Mouse (Mus musculus): ENCODE data around the gene Mex3d. TPM values are rescaled to one million over a fixed set of nuclear protein-coding genes. Genes with fewer than 3 reads are reported as not detected.

Mex3d gene
- polyA plus RNA-seq, 1 experiment, result 20.6 TPM

DNA sequence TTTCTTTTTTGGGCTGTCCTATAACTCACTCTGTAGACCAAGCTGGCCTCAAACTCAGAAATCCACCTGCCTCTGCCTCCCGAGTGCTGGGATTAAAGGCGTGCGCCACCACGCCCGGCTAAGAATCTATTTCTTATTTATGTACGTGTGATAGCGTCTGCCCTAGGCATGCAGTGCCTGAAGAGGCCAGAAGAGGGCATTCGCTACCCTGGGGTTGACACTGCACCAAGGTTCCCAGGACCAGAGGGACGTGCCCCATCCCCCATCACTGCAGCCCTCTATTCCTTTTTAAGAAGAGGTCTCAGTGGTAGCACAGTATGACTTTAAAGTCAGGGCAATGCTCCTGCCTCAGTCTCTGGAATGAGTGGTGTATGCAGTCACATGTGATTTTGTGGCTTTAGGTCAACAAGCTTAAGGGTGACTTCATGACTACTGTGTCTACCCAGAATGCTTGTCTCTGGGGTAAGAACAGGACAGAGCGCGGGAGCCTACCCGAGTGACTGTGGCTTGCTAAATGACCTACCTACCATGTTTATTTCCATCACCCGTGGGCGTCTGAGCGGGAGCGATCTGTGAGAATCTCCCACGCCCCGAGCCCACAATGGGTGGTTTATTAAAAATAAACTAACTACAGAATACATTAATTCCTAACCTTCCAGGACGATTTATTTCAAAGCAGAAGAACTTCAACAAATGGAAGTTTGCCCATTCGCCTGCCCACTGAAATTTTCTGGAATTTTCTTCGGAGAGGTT lies 17.3 kb downstream of the Mex3d start:
- Histone ChIP-seq H3K4me3 (ENCODE audit: low read depth, low read length) (no peak overlapping the region), H3K36me3 (ENCODE audit: control insufficient read depth, insufficient read depth, low read length) (no peaks in the 10 kb centered on the region), H3K27ac (ENCODE audit: insufficient read depth, low read depth, low read length) (no peak overlapping the region), H3K27me3 (ENCODE audit: control insufficient read depth, insufficient read depth, low read length) (no peaks in the 10 kb centered on the region), H3K4me1 (ENCODE audit: control insufficient read depth, insufficient read depth, insufficient read length, low read length) (peaks cover 8% of the 10 kb centered on the region)
- 72% methylated on average over 21 of the region's 21 CpGs for WGBS
- no peak for TF ChIP-seq POLR2A (IDR thresholded peaks at IDR 0.05; ENCODE audit: low read depth, low read length)
- peak; percentile 7; the same call in 1 of the 2 replicates for TF ChIP-seq CTCF (IDR thresholded peaks at IDR 0.05; ENCODE audit: extremely low read depth, insufficient read length, insufficient replicate concordance, low read depth, low read length)

- TF ChIP-seq CTCF (IDR thresholded peaks at IDR 0.05; ENCODE audit: extremely low read depth, insufficient read length, insufficient replicate concordance, low read depth, low read length), result no peak
- TF ChIP-seq POLR2A (IDR thresholded peaks at IDR 0.05; ENCODE audit: low read depth, low read length), result no peak
- H3K4me3 ChIP-seq (ENCODE audit: low read depth, low read length), result no peak overlapping the region
- no peaks in the 10 kb centered on the region for H3K36me3 ChIP-seq (ENCODE audit: control insufficient read depth, insufficient read depth, low read length)
- WGBS, result 87% methylated on average over 6 of the region's 6 CpGs
- H3K27me3 ChIP-seq (ENCODE audit: control insufficient read depth, insufficient read depth, low read length), result no peaks in the 10 kb centered on the region
- H3K27ac ChIP-seq (ENCODE audit: insufficient read depth, low read depth, low read length), result no peak overlapping the region
- H3K4me1 ChIP-seq (ENCODE audit: control insufficient read depth, insufficient read depth, insufficient read length, low read length), result peaks cover 8% of the 10 kb centered on the region
Measured at GRCm38 (mm10) chr10:80368392-80368791, 19.1 kb downstream of the Mex3d start.

GRCm38 (mm10) chr10:80367954-80368353 lies 19.5 kb downstream of the Mex3d start:
- H3K36me3 ChIP-seq (ENCODE audit: control insufficient read depth, insufficient read depth, low read length), result no peaks in the 10 kb centered on the region
- TF ChIP-seq POLR2A (IDR thresholded peaks at IDR 0.05; ENCODE audit: low read depth, low read length) (no peak), CTCF (IDR thresholded peaks at IDR 0.05; ENCODE audit: extremely low read depth, insufficient read length, insufficient replicate concordance, low read depth, low read length) (no peak)
- H3K27ac ChIP-seq (ENCODE audit: insufficient read depth, low read depth, low read length), result no peak overlapping the region
- no peaks in the 10 kb centered on the region for H3K27me3 ChIP-seq (ENCODE audit: control insufficient read depth, insufficient read depth, low read length)
- no peak overlapping the region for H3K4me3 ChIP-seq (ENCODE audit: low read depth, low read length)
- H3K4me1 ChIP-seq (ENCODE audit: control insufficient read depth, insufficient read depth, insufficient read length, low read length), result peaks cover 8% of the 10 kb centered on the region
- 22% methylated on average over 5 of the region's 5 CpGs for WGBS

DNA sequence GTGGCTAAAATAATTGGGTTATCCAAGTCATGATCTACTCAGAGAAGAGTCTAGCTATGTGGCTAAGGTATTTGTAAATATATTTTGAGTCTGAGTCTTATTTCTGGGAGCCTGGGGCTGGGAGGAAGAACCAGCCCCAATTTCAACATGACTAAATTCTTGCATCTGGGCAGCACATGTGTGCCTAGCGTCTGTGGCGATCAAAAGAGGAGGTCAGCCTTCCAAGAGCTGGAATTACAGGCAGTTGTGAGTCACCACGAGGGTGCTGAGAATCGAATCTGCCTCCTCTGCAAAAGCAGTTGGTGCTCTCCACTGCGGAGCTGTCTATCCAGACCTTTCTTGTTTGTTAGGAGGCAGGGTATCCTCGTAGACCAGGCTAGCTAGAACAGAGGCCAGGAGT lies 21.7 kb downstream of the Mex3d start:
- TF ChIP-seq CTCF (IDR thresholded peaks at IDR 0.05; ENCODE audit: extremely low read depth, insufficient read length, insufficient replicate concordance, low read depth, low read length) (no peak), POLR2A (IDR thresholded peaks at IDR 0.05; ENCODE audit: low read depth, low read length) (no peak)
- Histone ChIP-seq H3K36me3 (ENCODE audit: control insufficient read depth, insufficient read depth, low read length) (no peaks in the 10 kb centered on the region), H3K4me1 (ENCODE audit: control insufficient read depth, insufficient read depth, insufficient read length, low read length) (peaks cover 8% of the 10 kb centered on the region), H3K27ac (ENCODE audit: insufficient read depth, low read depth, low read length) (no peak overlapping the region), H3K27me3 (ENCODE audit: control insufficient read depth, insufficient read depth, low read length) (no peaks in the 10 kb centered on the region), H3K4me3 (ENCODE audit: low read depth, low read length) (no peak overlapping the region)
- WGBS, result 72% methylated on average over 6 of the region's 6 CpGs

- 40% methylated on average over 6 of the region's 6 CpGs for whole genome bisulfite sequencing
- no peak overlapping the region for H3K27ac ChIP-seq (ENCODE audit: insufficient read depth, low read depth, low read length)
- TF ChIP-seq CTCF (IDR thresholded peaks at IDR 0.05; ENCODE audit: extremely low read depth, insufficient read length, insufficient replicate concordance, low read depth, low read length), result no peak
- TF ChIP-seq POLR2A (IDR thresholded peaks at IDR 0.05; ENCODE audit: low read depth, low read length), result no peak
Measured at GRCm38 (mm10) chr10:80363734-80364133, 23.7 kb downstream of the Mex3d start.

GRCm38 (mm10) chr10:80357994-80358639 lies 29.3 kb downstream of the Mex3d start:
- H3K36me3 ChIP-seq (ENCODE audit: control insufficient read depth, insufficient read depth, low read length), result no peaks in the 10 kb centered on the region
- peaks cover 19% of the 10 kb centered on the region for H3K27me3 ChIP-seq (ENCODE audit: control insufficient read depth, insufficient read depth, low read length)
- no peak overlapping the region for H3K27ac ChIP-seq (ENCODE audit: insufficient read depth, low read depth, low read length)
- TF ChIP-seq CTCF (IDR thresholded peaks at IDR 0.05; ENCODE audit: extremely low read depth, insufficient read length, insufficient replicate concordance, low read depth, low read length) (no peak), POLR2A (IDR thresholded peaks at IDR 0.05; ENCODE audit: low read depth, low read length) (no peak)
- WGBS, result 7% methylated on average over 31 of the region's 31 CpGs
- peaks cover 11% of the 10 kb centered on the region; the same call in 1 of the 2 replicates for H3K4me1 ChIP-seq (ENCODE audit: control insufficient read depth, insufficient read depth, insufficient read length, low read length)
- H3K4me3 ChIP-seq (ENCODE audit: low read depth, low read length), result peak overlapping the region; percentile 48

More at GRCm38 (mm10) chr10:80363734-80364133, 23.7 kb downstream of the Mex3d start:
- Histone ChIP-seq H3K4me1 (ENCODE audit: control insufficient read depth, insufficient read depth, insufficient read length, low read length) (peaks cover 8% of the 10 kb centered on the region), H3K36me3 (ENCODE audit: control insufficient read depth, insufficient read depth, low read length) (no peaks in the 10 kb centered on the region), H3K27me3 (ENCODE audit: control insufficient read depth, insufficient read depth, low read length) (no peaks in the 10 kb centered on the region; the same call in 1 of the 2 replicates), H3K4me3 (ENCODE audit: low read depth, low read length) (no peak overlapping the region)

- no peak overlapping the region for H3K4me3 ChIP-seq (ENCODE audit: low read depth, low read length)
- no peaks in the 10 kb centered on the region for H3K36me3 ChIP-seq (ENCODE audit: control insufficient read depth, insufficient read depth, low read length)
- peaks cover 14% of the 10 kb centered on the region for H3K4me1 ChIP-seq (ENCODE audit: control insufficient read depth, insufficient read depth, insufficient read length, low read length)
- 21% methylated on average over 7 of the region's 7 CpGs for WGBS
- TF ChIP-seq CTCF (IDR thresholded peaks at IDR 0.05; ENCODE audit: extremely low read depth, insufficient read length, insufficient replicate concordance, low read depth, low read length) (no peak), POLR2A (IDR thresholded peaks at IDR 0.05; ENCODE audit: low read depth, low read length) (no peak)
- no peak overlapping the region for H3K27ac ChIP-seq (ENCODE audit: insufficient read depth, low read depth, low read length)
- peaks cover 19% of the 10 kb centered on the region for H3K27me3 ChIP-seq (ENCODE audit: control insufficient read depth, insufficient read depth, low read length)
Measured at GRCm38 (mm10) chr10:80357336-80357735, 30.1 kb downstream of the Mex3d start.
